Mouse (Mus musculus) monocyte, adult 2 months (primary cell): Measurements from ENCODE around the gene Fdx1l.

ENCODE experiments used
- DNase-seq, 2 experiments: peaks; one replicate each; pipeline ENCODE4 v3.0.0; 2022; ENCODE audit warnings: low spot score in 2 of 2, low read depth in 1 of 2

The Fdx1l gene

GRCm38 (mm10) chr9:21073044-21073840 lies at the start of gene Fdx1l, which contains the start of gene Gm49373:
Gene Fdx1l, minus strand, starts transcription at chr9:21073614.
Gene Gm49373, minus strand, starts transcription at chr9:21073096.
- DNase-seq: peak; percentile 56 to 77

DNA sequence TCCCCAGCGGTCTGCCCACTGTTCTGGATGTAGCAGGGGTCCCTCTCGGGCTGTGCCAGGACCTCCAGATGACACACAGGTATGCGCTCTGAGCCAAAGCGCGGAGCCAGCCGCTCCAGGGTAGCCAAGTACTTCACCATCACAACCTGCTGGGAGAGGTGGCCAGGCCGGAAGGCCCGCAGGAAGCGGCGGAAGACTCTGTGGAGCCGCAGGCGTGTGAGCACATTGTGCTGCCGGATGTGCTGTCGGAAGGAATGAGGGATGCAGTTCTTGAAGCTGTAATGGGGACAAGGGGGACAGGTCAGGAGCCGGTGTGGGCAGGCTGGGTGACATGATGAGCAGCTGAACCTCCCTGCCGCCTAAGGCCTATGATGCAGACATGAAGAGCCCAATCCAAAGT lies 48.1 kb upstream of the Fdx1l start:
- no peak for DNase-seq

DNA sequence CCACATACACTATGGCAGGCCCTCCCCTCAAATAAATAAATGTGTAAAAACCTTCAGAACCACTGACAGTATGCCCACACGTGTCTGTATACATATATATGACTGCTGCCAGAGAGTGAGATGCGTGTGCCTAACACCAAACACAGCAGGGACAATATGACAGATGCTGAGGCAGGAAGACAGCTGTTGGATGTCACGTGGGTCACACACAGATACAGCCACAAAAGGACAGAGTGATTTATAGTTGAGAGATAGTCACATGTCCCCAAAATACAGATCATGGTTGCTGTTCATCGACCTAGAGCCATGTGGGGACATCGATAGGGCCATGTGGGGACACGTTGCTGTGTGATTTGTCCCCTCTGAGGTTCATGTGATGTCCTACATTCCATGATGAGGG lies 43.7 kb upstream of the Fdx1l start:
- DNase-seq: no peak

DNA sequence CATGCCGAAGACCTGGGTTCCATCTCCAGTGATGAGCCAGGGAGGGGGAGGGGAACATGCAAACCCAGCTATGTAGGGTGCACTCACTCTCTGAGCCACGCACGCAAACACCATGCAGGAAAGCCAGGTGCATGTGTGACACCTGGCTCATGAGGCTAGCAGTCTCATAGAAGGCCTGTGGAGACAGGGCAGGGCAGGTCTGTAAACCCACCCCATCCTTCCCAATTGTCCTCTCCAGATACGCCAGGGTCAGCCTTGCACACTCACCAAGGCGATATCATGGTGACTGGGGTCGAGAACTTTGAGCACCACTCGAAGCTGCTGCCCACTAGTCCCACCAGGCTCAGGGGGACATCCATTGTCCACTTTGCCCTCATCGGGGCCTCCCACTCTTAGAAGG lies 41.7 kb upstream of the Fdx1l start:
- no peak for DNase-seq

DNA sequence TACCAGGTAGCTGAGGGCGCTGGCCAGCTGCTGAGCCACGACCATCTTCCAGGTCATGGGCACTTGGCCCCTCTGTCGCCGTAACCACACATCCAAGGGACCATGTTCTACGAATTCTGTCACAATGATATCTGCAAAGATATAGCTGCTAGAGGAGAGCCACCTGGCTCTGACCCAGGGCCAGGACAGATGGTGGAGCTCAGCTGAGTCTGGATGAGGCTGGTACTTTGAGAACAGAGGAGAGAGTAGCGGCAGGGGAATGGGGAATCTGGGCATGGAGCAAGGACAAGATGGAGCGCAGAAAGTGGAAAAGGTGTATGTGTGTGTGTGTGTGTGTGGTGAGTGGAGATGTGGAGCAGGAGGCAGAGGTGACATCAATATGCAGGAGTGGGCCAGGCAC lies 40.8 kb upstream of the Fdx1l start:
- DNase-seq: no peak

GRCm38 (mm10) chr9:21113751-21114150 lies 40.3 kb upstream of the Fdx1l start:
- no peak for DNase-seq

GRCm38 (mm10) chr9:21107607-21108237 lies 34.3 kb upstream of the Fdx1l start:
- no peak for DNase-seq

DNA sequence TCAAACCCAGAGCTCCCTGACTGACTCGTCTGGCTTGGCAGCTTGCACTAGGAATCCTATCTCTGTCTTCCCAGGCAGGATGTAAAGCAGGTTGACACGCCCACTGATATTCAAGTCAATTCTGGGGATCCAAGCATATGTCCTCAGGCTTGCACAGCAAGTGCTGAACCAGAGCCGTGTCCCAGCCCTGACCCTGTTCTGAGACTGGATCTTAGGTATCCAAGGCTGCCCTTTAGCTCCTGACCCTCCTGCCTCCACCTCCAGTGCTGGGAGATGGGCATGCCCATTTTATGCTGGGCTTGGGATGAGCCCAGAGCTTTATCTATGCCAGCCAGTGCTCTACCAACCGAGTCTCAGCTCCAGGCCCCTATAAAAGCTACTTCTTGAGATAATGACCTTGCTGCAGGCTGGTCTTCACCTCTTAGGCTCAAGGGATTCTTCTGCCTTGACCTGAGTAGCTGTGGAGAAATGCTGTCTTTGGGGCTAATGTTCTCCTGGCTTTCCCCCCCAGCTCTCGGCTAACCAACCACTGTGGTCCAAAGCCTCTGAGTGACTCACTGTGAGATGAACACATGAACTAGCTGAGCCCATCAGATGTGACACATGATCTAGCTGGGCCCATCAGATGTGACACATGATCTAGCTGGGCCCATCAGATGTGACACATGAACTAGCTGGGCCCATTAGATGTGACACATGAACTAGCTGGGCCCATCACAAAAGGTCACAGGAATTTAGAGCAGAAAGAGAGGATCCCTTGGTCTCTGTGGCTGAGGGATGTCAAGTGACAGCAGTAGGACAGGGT lies 32.5 kb upstream of the Fdx1l start:
- no peak for DNase-seq

DNA sequence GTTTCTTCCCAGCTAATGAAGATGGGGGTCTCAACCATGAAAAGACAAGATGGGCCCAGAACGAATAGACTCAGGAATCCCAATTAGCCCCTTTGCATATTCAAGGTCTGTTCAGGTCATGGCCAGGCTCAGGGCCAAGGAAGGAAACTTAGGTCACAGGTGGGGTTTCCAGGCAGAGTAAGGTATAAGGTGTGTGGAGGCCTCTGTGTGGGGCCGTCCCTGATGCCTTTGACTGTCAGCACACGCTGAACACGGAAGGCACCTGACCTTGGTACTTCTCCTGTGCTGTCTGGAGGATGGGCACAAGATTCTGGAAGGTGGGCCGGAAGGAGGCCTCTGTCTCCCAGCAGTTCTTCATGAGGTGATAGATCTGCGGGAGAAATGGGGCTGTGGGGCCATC lies 31.4 kb upstream of the Fdx1l start:
- no peak for DNase-seq

GRCm38 (mm10) chr9:21102076-21102475 lies 28.7 kb upstream of the Fdx1l start:
- no peak for DNase-seq

DNA sequence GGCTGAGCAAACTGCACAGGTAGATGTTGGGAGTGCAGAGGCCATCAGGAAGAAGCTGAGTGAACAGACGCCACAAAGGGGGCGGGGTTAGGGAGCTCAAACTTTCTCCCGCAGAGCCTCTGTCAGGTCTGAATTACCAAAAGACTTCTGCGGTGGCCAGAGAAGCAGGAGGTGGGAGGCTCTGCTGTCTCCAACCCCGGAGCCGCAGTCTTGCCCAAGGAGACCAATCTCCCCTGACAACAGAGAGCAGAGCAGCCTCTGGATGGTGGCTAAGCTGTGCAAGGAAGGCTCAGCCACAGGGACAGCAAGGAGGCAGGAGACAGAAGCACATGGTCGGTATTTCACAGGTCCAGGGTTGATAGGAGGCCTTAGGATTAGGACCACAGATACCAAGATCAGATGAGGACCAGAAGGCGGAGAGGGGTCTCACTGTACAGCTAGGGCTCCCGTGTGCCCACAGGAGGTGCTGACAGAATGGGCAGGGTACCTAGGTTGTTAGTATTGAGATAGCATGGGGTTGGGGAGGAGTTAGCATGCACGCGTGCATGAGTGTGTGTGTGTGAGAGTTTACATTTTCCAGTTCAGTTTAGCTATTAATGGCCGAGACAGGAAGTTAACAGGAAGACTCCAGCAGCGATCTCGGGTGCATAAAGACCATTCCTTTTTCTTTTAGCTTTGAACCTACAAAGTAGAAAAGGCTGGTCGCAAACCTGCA lies 27.2 kb upstream of the Fdx1l start:
- no peak for DNase-seq

GRCm38 (mm10) chr9:21097793-21098192 lies 24.4 kb upstream of the Fdx1l start:
- DNase-seq: no peak

DNA sequence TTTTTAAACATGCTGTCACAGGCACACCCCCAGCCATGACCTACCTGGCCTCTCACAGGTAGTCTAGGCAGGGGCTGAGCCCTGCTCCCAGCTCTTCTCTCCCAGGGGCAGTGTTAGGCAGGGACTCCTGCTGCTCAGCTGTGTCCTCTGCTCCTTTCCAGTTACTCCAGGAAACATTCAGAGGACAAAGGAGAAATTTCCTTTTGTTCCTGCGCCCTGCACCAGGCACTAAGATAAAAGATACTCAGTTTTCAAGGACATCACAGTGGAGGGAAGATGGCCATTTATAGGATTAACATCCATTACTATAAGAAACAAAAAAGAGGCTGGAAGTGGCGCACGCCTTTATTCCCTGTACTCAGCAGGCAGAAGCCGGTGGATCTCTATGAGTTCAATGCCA lies 22.5 kb upstream of the Fdx1l start:
- no peak for DNase-seq

DNA sequence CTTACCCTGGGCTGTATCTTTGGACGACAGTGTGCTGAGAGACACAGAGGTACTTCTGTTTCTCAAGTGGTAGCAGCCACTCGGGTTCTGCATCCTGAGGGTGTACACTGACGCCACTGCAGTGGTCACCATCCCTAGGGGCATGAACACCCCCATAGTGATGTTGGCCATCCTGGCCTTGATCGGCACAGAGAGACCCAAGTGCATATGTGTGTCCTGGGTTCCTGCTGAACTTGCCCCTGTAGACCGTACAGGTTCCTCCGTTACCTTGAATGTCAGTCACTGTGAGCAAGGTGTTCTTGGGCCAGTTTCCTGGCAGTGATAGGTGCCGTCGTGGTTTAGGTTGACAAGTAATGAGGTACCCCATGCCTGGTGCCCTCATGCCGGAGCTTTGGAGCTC lies 20.0 kb upstream of the Fdx1l start:
- no peak for DNase-seq

DNA sequence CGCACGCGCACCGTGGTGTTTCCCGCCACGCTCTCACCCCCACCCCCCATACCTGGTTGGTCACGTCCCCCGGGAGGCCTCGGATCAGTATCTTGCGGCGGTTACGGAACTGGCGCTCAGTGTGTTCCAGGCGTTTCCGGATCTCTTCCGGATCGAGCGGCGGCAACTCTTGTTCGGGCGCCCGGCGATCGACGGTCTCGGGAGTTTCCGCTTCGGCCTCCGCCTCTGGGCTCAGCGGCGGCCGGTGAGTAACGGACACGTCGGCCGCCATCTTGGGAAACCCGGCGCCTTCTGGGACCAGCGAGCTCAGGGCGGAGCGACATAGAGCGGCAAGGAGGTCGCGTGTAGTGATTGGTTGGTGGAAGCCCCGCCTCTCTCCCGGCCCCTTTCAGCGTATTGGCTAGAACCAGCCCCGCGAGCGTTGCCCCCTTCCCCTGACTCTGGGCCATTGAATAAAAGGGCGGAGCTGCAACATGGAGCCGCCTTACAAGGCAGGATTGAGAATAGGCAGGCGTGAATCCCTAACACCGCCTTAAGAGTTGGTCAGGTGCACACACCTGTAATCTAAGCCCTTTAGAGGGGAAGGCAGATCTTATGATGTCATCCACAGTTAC lies 18.4 kb upstream of the Fdx1l start, which contains the start of the genes Gm38431 and Raver1:
Gene Gm38431 (minus strand): TSS at position 291 of the 614 bp plus-strand sequence.
Gene Raver1 (minus strand): TSS at position 302 of the 614 bp plus-strand sequence.
- DNase-seq: peak; percentile 93

- DNase-seq: no peak
Measured at GRCm38 (mm10) chr9:21090972-21091706, 17.7 kb upstream of the Fdx1l start.

DNA sequence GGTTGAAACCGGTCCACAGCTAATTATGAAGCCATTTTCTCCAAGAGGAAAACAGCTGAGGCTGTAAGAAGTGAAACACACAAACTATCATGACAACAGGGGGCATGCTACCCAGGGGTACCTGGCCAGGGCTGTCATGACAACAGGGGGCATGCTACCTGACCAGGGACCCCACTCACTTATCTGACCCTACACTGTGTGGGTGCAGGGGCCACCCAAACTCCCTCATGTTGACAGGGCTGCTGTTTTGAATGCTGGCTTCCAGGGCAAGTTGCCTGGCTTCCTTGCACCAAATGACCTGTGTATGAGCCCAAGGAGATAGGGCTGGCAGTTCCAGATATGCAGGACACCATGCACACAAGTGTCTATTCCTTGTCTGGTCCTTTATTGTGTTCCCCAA lies 17.1 kb upstream of the Fdx1l start:
- no peak for DNase-seq

GRCm38 (mm10) chr9:21083324-21083723 lies 9.9 kb upstream of the Fdx1l start:
- no peak for DNase-seq

GRCm38 (mm10) chr9:21081127-21081526 lies 7.7 kb upstream of the Fdx1l start:
- no peak for DNase-seq

DNA sequence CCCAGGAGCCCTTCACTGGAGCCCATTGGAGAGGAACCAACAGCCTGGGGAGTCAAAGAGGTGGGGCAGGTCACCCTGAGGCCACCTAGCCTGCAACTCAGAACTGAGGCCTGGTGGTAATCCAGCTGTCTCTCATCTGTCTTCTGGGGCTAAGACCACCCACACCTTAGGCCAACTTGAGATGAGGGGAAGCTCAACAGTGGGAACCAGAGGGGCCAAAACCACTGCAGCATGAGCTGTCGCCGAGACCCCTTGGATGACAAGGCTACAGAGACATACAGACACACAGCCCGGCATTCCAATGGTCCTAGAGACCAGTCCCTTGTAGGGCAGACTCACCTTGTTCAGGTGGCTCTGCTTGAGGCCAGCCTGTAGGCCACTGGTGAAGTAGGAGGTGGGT lies 2.2 kb upstream of the Fdx1l start:
- no peak for DNase-seq
